Mouse (Mus musculus): ENCODE data around the gene Nkx2-3.

The Nkx2-3 gene

GRCm38 (mm10) chr19:43612051-43612450 lies at the start of gene Nkx2-3:
Gene Nkx2-3, plus strand, starts transcription at chr19:43612325.
- peak; percentile 14 for DNase-seq (ENCODE audit: low spot score)

GRCm38 (mm10) chr19:43563166-43563565 lies 49.0 kb upstream of the Nkx2-3 start:
- no peak for DNase-seq (ENCODE audit: low spot score)

GRCm38 (mm10) chr19:43568298-43568697 lies 43.8 kb upstream of the Nkx2-3 start:
- no peak for DNase-seq (ENCODE audit: low spot score)

- DNase-seq (ENCODE audit: low spot score): no peak
Measured at GRCm38 (mm10) chr19:43569133-43569532, 43.0 kb upstream of the Nkx2-3 start.

GRCm38 (mm10) chr19:43570831-43571790 lies 41.0 kb upstream of the Nkx2-3 start:
- DNase-seq (ENCODE audit: low spot score): peak; percentile 60

GRCm38 (mm10) chr19:43579081-43579796 lies 32.9 kb upstream of the Nkx2-3 start:
- no peak for DNase-seq (ENCODE audit: low spot score)

GRCm38 (mm10) chr19:43581185-43581584 lies 30.9 kb upstream of the Nkx2-3 start:
- no peak for DNase-seq (ENCODE audit: low spot score)

GRCm38 (mm10) chr19:43583192-43583591 lies 28.9 kb upstream of the Nkx2-3 start:
- no peak for DNase-seq (ENCODE audit: low spot score)

GRCm38 (mm10) chr19:43583595-43583994 lies 28.5 kb upstream of the Nkx2-3 start:
- no peak for DNase-seq (ENCODE audit: low spot score)

- DNase-seq (ENCODE audit: low spot score): no peak
Measured at GRCm38 (mm10) chr19:43584788-43585187, 27.3 kb upstream of the Nkx2-3 start.

GRCm38 (mm10) chr19:43592026-43592425 lies 20.1 kb upstream of the Nkx2-3 start:
- no peak for DNase-seq (ENCODE audit: low spot score)

GRCm38 (mm10) chr19:43596981-43597380 lies 15.1 kb upstream of the Nkx2-3 start:
- DNase-seq (ENCODE audit: low spot score): no peak

GRCm38 (mm10) chr19:43598741-43599660 lies 13.1 kb upstream of the Nkx2-3 start:
- DNase-seq (ENCODE audit: low spot score): no peak

- DNase-seq (ENCODE audit: low spot score): no peak
Measured at GRCm38 (mm10) chr19:43599776-43600544, 12.2 kb upstream of the Nkx2-3 start.

- no peak for DNase-seq (ENCODE audit: low spot score)
Measured at GRCm38 (mm10) chr19:43600545-43601331, 11.4 kb upstream of the Nkx2-3 start.

GRCm38 (mm10) chr19:43601440-43601839 lies 10.7 kb upstream of the Nkx2-3 start:
- DNase-seq (ENCODE audit: low spot score): no peak

GRCm38 (mm10) chr19:43601996-43602590 lies 10.0 kb upstream of the Nkx2-3 start:
- no peak for DNase-seq (ENCODE audit: low spot score)

- no peak for DNase-seq (ENCODE audit: low spot score)
Measured at GRCm38 (mm10) chr19:43603521-43603920, 8.6 kb upstream of the Nkx2-3 start.

- no peak for DNase-seq (ENCODE audit: low spot score)
Measured at GRCm38 (mm10) chr19:43604492-43605120, 7.5 kb upstream of the Nkx2-3 start.
